Mouse (Mus musculus) heart, embryonic 13.5 days (tissue): ENCODE measurements around the gene Fam19a1. TPM values are rescaled to one million over a fixed set of nuclear protein-coding genes. Genes with fewer than 3 reads are reported as not detected.

Experiments
- ATAC-seq: fragments of 200-750 bp; cut with Nextera tagmentation; 2 replicates; pipeline ENCODE4 v1.8.0; 2017; ENCODE audit warnings: moderate TSS enrichment; ENCODE audit not compliant: insufficient number of reproducible peaks, low FRiP score, low TSS enrichment; ENCODE audit errors: extremely low read depth
- H3K27ac ChIP-seq: fragments of 300-500 bp; sonication (generic); replicated peaks from 2 replicates; pipeline ENCODE4 v1.5.1; 2015; ENCODE audit warnings: moderate library complexity, mild to moderate bottlenecking, inconsistent platforms
- H3K27me3 ChIP-seq: fragments of 300-500 bp; sonication (generic); replicated peaks from 2 replicates; pipeline ENCODE4 v1.6.1; 2015; ENCODE audit warnings: mild to moderate bottlenecking, inconsistent platforms
- H3K36me3 ChIP-seq: fragments of 300-500 bp; sonication (generic); 2 replicates; pipeline ENCODE4 v1.6.1; 2015; ENCODE audit warnings: mild to moderate bottlenecking, inconsistent platforms
- H3K4me1 ChIP-seq: fragments of 300-500 bp; sonication (generic); 2 replicates; pipeline ENCODE4 v1.6.1; 2015; ENCODE audit warnings: inconsistent platforms
- H3K4me2 ChIP-seq: fragments of 300-500 bp; sonication (generic); 2 replicates; pipeline ENCODE4 v1.6.1; 2015; ENCODE audit warnings: inconsistent platforms, mild to moderate bottlenecking, moderate library complexity
- H3K4me3 ChIP-seq: fragments of 300-500 bp; sonication (generic); 2 replicates; pipeline ENCODE4 v1.5.1; 2015; ENCODE audit warnings: moderate library complexity, mild to moderate bottlenecking, inconsistent platforms
- H3K9ac ChIP-seq: fragments of 300-500 bp; sonication (generic); 2 replicates; pipeline ENCODE4 v1.6.1; 2015; ENCODE audit warnings: inconsistent platforms, mild to moderate bottlenecking, moderate library complexity
- H3K9me3 ChIP-seq: fragments of 300-500 bp; sonication (generic); 2 replicates; pipeline ENCODE4 v1.6.1; 2016; ENCODE audit warnings: inconsistent platforms
- WGBS: fragments of 180-500 bp; shearing (Covaris S2); methylation state at CpG from one replicate; pipeline ENCODE4 v1.1.7; 2015; ENCODE audit warnings: mixed read lengths; 5-methylcytosine and 5-hydroxymethylcytosine counted together
- polyA plus RNA-seq: library from polyadenylated mRNA; unstranded; fragments of >200 nt; fragmentation: Nextera tagmentation; extraction: Ambion mirVana; gene quantifications from 2 replicates; pipeline ENCODE4 v1.2.1, GENCODE M21; 2015

Gene Fam19a1
- polyA plus RNA-seq, 1 experiment from 2014 or later: 0.64 TPM

- no peak for ATAC-seq
- Histone ChIP-seq H3K27me3 (no peaks in the 10 kb centered on the region), H3K4me3 (no peak overlapping the region), H3K9me3 (no peaks in the 10 kb centered on the region), H3K9ac (no peak overlapping the region), H3K36me3 (no peaks in the 10 kb centered on the region), H3K4me2 (no peak overlapping the region), H3K4me1 (peaks cover 4% of the 10 kb centered on the region; the same call in 1 of the 2 replicates), H3K27ac (no peak overlapping the region)
- 78% methylated on average over 3 of the region's 3 CpGs for WGBS
Measured at GRCm38 (mm10) chr6:96258651-96259050, 145.7 kb downstream of the Fam19a1 start.

DNA sequence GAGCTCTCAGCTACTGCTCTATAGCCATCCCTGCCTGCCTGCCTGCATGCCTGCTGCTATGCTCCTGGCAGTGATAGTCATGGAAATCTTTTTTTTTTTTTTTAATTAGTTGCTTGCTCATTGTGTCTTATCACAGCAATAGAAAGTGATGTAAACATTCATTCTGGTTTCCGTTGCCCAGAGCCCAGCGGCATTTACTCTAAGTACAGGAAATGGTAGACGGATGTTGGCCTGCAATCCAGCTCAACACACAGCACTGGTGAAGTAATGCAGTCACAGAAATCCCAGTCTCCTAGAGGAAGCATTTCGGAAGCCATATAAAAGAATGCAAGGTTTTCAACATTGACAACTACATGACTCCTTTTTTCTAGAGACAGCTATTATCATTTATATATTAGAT, 153.5 kb downstream of the Fam19a1 start:
- H3K9ac ChIP-seq: no peak overlapping the region
- H3K27ac ChIP-seq: no peak overlapping the region
- H3K27me3 ChIP-seq: no peaks in the 10 kb centered on the region
- no peaks in the 10 kb centered on the region for H3K36me3 ChIP-seq
- no peak overlapping the region for H3K4me2 ChIP-seq
- H3K9me3 ChIP-seq: no peaks in the 10 kb centered on the region
- no peak overlapping the region for H3K4me3 ChIP-seq
- WGBS: 67% methylated on average over 4 of the region's 4 CpGs
- no peak for ATAC-seq
- H3K4me1 ChIP-seq: no peaks in the 10 kb centered on the region

GRCm38 (mm10) chr6:96268788-96269187, 155.8 kb downstream of the Fam19a1 start:
- Histone ChIP-seq H3K4me2 (no peak overlapping the region), H3K4me3 (no peak overlapping the region), H3K9ac (no peak overlapping the region), H3K27me3 (no peaks in the 10 kb centered on the region), H3K36me3 (no peaks in the 10 kb centered on the region), H3K9me3 (no peaks in the 10 kb centered on the region), H3K4me1 (no peaks in the 10 kb centered on the region), H3K27ac (no peak overlapping the region)
- ATAC-seq: no peak

- WGBS: 80% methylated on average over 5 of the region's 5 CpGs
- H3K9me3 ChIP-seq: no peaks in the 10 kb centered on the region
- H3K4me3 ChIP-seq: no peak overlapping the region
- no peaks in the 10 kb centered on the region for H3K27me3 ChIP-seq
- H3K9ac ChIP-seq: no peak overlapping the region
- H3K4me1 ChIP-seq: no peaks in the 10 kb centered on the region
- H3K27ac ChIP-seq: no peak overlapping the region
- ATAC-seq: no peak
- no peak overlapping the region for H3K4me2 ChIP-seq
- H3K36me3 ChIP-seq: no peaks in the 10 kb centered on the region
Measured at GRCm38 (mm10) chr6:96270436-96270835, 157.5 kb downstream of the Fam19a1 start.

DNA sequence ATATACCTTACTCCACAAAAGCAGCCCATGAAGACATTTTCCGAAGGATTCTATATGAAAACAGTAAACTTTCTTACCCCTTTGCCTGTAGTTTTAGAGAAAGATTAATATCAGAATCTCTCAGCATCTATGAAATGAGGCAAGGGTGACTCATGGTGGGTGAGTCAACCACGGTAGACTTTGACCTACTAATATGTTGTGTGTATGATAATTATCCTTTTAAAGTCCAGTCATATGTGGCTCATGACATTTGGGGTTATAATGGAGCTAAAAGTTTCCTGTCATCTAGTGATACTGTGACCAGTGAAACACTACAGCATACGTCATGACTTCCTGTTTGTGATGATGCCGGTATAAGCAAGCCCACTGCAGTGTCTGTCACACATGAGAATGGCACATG, 170.8 kb downstream of the Fam19a1 start:
- 71% methylated on average over 4 of the region's 4 CpGs for WGBS
- Histone ChIP-seq H3K9me3 (no peaks in the 10 kb centered on the region), H3K27me3 (no peaks in the 10 kb centered on the region), H3K9ac (no peak overlapping the region), H3K4me3 (no peak overlapping the region), H3K4me2 (no peak overlapping the region), H3K27ac (no peak overlapping the region), H3K36me3 (no peaks in the 10 kb centered on the region), H3K4me1 (no peaks in the 10 kb centered on the region)
- no peak for ATAC-seq

- no peaks in the 10 kb centered on the region for H3K27me3 ChIP-seq
- ATAC-seq: no peak
- 68% methylated on average over 4 of the region's 4 CpGs for WGBS
Measured at GRCm38 (mm10) chr6:96284590-96284989, 171.6 kb downstream of the Fam19a1 start.

GRCm38 (mm10) chr6:96286276-96286675, 173.3 kb downstream of the Fam19a1 start:
- Histone ChIP-seq H3K36me3 (no peaks in the 10 kb centered on the region), H3K27ac (no peak overlapping the region), H3K4me2 (no peak overlapping the region), H3K27me3 (no peaks in the 10 kb centered on the region), H3K9me3 (no peaks in the 10 kb centered on the region), H3K4me1 (no peaks in the 10 kb centered on the region), H3K9ac (no peak overlapping the region), H3K4me3 (no peak overlapping the region)
- WGBS: 47% methylated on average over 4 of the region's 4 CpGs
- no peak for ATAC-seq

More at GRCm38 (mm10) chr6:96284590-96284989, 171.6 kb downstream of the Fam19a1 start:
- no peaks in the 10 kb centered on the region for H3K4me1 ChIP-seq
- H3K27ac ChIP-seq: no peak overlapping the region
- H3K36me3 ChIP-seq: no peaks in the 10 kb centered on the region
- no peak overlapping the region for H3K4me2 ChIP-seq
- no peak overlapping the region for H3K9ac ChIP-seq
- H3K4me3 ChIP-seq: no peak overlapping the region
- no peaks in the 10 kb centered on the region for H3K9me3 ChIP-seq

GRCm38 (mm10) chr6:96287377-96287776, 174.4 kb downstream of the Fam19a1 start:
- no peak overlapping the region for H3K27ac ChIP-seq
- H3K9ac ChIP-seq: no peak overlapping the region
- no peaks in the 10 kb centered on the region for H3K36me3 ChIP-seq
- H3K4me3 ChIP-seq: no peak overlapping the region
- no peaks in the 10 kb centered on the region for H3K27me3 ChIP-seq
- WGBS: 60% methylated on average over 2 of the region's 2 CpGs
- no peak overlapping the region for H3K4me2 ChIP-seq
- no peak for ATAC-seq
- H3K4me1 ChIP-seq: no peaks in the 10 kb centered on the region
- H3K9me3 ChIP-seq: no peaks in the 10 kb centered on the region

- Histone ChIP-seq H3K36me3 (no peaks in the 10 kb centered on the region), H3K9ac (no peak overlapping the region), H3K27ac (no peak overlapping the region), H3K9me3 (no peaks in the 10 kb centered on the region), H3K4me2 (no peak overlapping the region), H3K4me3 (no peak overlapping the region), H3K4me1 (no peaks in the 10 kb centered on the region), H3K27me3 (no peaks in the 10 kb centered on the region)
- 24% methylated on average over 4 of the region's 4 CpGs for WGBS
- no peak for ATAC-seq
Measured at GRCm38 (mm10) chr6:96289672-96290071, 176.7 kb downstream of the Fam19a1 start.

GRCm38 (mm10) chr6:96347491-96347890, 234.5 kb downstream of the Fam19a1 start:
- Histone ChIP-seq H3K9ac (no peak overlapping the region), H3K4me2 (no peak overlapping the region), H3K4me3 (no peak overlapping the region), H3K4me1 (no peaks in the 10 kb centered on the region), H3K27ac (no peak overlapping the region), H3K9me3 (no peaks in the 10 kb centered on the region), H3K27me3 (no peaks in the 10 kb centered on the region), H3K36me3 (no peaks in the 10 kb centered on the region)
- ATAC-seq: no peak
- WGBS: 82% methylated on average over 2 of the region's 2 CpGs

DNA sequence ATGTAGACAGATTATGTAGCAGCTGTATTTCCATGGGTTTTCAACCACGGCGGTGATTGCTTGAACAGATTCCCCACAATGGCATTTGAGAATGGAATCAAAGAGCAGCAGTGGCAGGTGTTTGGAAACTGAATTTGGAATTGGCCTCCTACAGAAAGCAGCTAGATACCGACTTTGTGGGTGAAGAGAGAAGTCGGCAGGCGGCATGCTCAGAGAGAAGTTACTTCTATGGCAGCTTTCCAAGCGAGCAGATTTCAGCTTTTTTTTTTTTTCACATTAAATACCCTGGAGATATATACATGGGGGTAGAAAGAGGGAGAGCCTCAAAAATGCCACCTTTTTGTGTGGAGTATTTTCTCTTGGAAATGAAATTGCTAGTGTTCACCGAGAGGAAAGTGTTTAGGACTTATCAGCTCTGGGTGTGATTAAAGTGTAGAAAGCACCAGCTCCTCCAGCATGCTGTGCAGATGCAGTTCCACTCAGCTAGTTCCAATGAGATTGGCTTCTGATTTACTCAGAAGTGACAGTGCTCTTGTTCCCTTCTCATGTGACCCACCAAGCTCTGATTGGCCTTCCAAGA, 236.6 kb downstream of the Fam19a1 start:
- Histone ChIP-seq H3K27ac (no peak overlapping the region), H3K4me2 (0 out of 2 replicates have a peak overlapping the region, but pooled peaks have one; percentile 9), H3K4me3 (no peak overlapping the region), H3K36me3 (no peaks in the 10 kb centered on the region), H3K4me1 (no peaks in the 10 kb centered on the region), H3K9ac (no peak overlapping the region), H3K27me3 (no peaks in the 10 kb centered on the region), H3K9me3 (no peaks in the 10 kb centered on the region)
- 53% methylated on average over 7 of the region's 7 CpGs for WGBS
- ATAC-seq: no peak

GRCm38 (mm10) chr6:96369544-96369943, 256.6 kb downstream of the Fam19a1 start:
- Histone ChIP-seq H3K4me3 (no peak overlapping the region), H3K9ac (no peak overlapping the region), H3K27me3 (no peaks in the 10 kb centered on the region), H3K27ac (no peak overlapping the region), H3K4me2 (no peak overlapping the region), H3K36me3 (no peaks in the 10 kb centered on the region), H3K9me3 (no peaks in the 10 kb centered on the region), H3K4me1 (no peaks in the 10 kb centered on the region)
- 77% methylated on average over 3 of the region's 3 CpGs for WGBS
- no peak for ATAC-seq
